Mouse (Mus musculus) lung, embryonic 14.5 days (tissue): ENCODE results near the gene Zcchc24. TPM values are rescaled to one million over a fixed set of nuclear protein-coding genes. Genes with fewer than 3 reads are reported as not detected.
A peak's percentile ranks its signal among the peaks of the same experiment; 100 is the strongest.

Source experiments
- ATAC-seq: fragments of 200-750 bp; cut with Nextera tagmentation; 2 replicates; pipeline ENCODE4 v1.8.0; 2017; ENCODE audit warnings: mild to moderate bottlenecking, moderate TSS enrichment, moderate library complexity; ENCODE audit not compliant: insufficient read depth
- DNase-seq: peaks from one replicate; pipeline ENCODE4 v3.0.0-alpha.2; 2015
- H3K27ac ChIP-seq: fragments of 300-500 bp; sonication (generic); 2 replicates; pipeline ENCODE4 v1.5.1; 2014; ENCODE audit warnings: low read depth, mild to moderate bottlenecking, moderate library complexity
- H3K27me3 ChIP-seq: fragments of 300-500 bp; sonication (generic); 2 replicates; pipeline ENCODE4 v1.6.1; 2014; ENCODE audit warnings: low read length, control low read depth; ENCODE audit not compliant: insufficient read depth
- H3K36me3 ChIP-seq: fragments of 300-500 bp; sonication (generic); 2 replicates; pipeline ENCODE4 v1.6.1; 2014; ENCODE audit warnings: control low read depth; ENCODE audit not compliant: insufficient read depth
- H3K4me1 ChIP-seq: fragments of 300-500 bp; sonication (generic); 2 replicates; pipeline ENCODE4 v1.6.1; 2014; ENCODE audit warnings: antibody characterized with exemption, control low read depth; ENCODE audit not compliant: insufficient read depth
- H3K4me2 ChIP-seq: fragments of 300-500 bp; sonication (generic); 2 replicates; pipeline ENCODE4 v1.6.1; 2014; ENCODE audit warnings: mild to moderate bottlenecking
- H3K4me3 ChIP-seq: fragments of 300-500 bp; sonication (generic); 2 replicates; pipeline ENCODE4 v1.5.1; 2014; ENCODE audit warnings: low read depth, low read length
- H3K9ac ChIP-seq: fragments of 300-500 bp; sonication (generic); 2 replicates; pipeline ENCODE4 v1.6.1; 2014
- H3K9me3 ChIP-seq: fragments of 300-500 bp; sonication (generic); 2 replicates; pipeline ENCODE4 v1.6.1; 2016; ENCODE audit warnings: low read depth, low read length, control low read depth
- CTCF ChIP-seq: IDR thresholded peaks from 2 replicates; pipeline ENCODE4 v1.5.1; 2016; ENCODE audit warnings: antibody characterized with exemption, low read depth
- WGBS: fragments of 180-500 bp; shearing (Covaris S2); extraction: QIAGEN DNeasy Blood & Tissue Kit; methylation state at CpG from one replicate; pipeline ENCODE4 v1.1.7; 2014; 5-methylcytosine and 5-hydroxymethylcytosine counted together
- polyA plus RNA-seq: library from polyadenylated mRNA; unstranded; fragments of >200 nt; fragmentation: Nextera tagmentation; extraction: Ambion mirVana; gene quantifications from 2 replicates; pipeline ENCODE4 v1.2.1, GENCODE M21; 2014

The Zcchc24 gene
- polyA plus RNA-seq, 1 experiment from 2014 or later, result 29.8 TPM

- Histone ChIP-seq H3K9ac (no peak overlapping the region), H3K27me3 (no peaks in the 10 kb centered on the region), H3K36me3 (peaks cover 2% of the 10 kb centered on the region; the same call in 1 of the 2 replicates), H3K4me3 (no peak overlapping the region), H3K27ac (peak overlapping the region; percentile 78), H3K4me1 (peaks cover 21% of the 10 kb centered on the region), H3K9me3 (no peaks in the 10 kb centered on the region), H3K4me2 (no peak overlapping the region)
- no peak for TF ChIP-seq CTCF
- WGBS, result 81% methylated on average over 2 of the region's 2 CpGs
- ATAC-seq (no peak; the same call in 1 of the 2 replicates), DNase-seq (peak; percentile 5)
These were observed 59.9 kb downstream of the Zcchc24 start for GRCm38 (mm10) chr14:25708917-25709316.

GRCm38 (mm10) chr14:25708451-25708850 lies 60.4 kb downstream of the Zcchc24 start:
- H3K9me3 ChIP-seq, result no peaks in the 10 kb centered on the region
- H3K9ac ChIP-seq, result no peak overlapping the region
- H3K4me2 ChIP-seq, result no peak overlapping the region
- no peak overlapping the region for H3K4me3 ChIP-seq
- peak; percentile 73 for DNase-seq
- TF ChIP-seq CTCF, result no peak
- H3K27ac ChIP-seq, result peak overlapping the region; percentile 78; the same call in 1 of the 2 replicates
- no peaks in the 10 kb centered on the region for H3K27me3 ChIP-seq
- ATAC-seq, result peak; percentile 15; the same call in 1 of the 2 replicates
- WGBS, result 48% methylated on average over 4 of the region's 4 CpGs
- H3K36me3 ChIP-seq, result no peaks in the 10 kb centered on the region
- H3K4me1 ChIP-seq, result peaks cover 21% of the 10 kb centered on the region

GRCm38 (mm10) chr14:25707691-25708181 lies 61.1 kb downstream of the Zcchc24 start:
- ATAC-seq, result no peak
- Histone ChIP-seq H3K4me3 (no peak overlapping the region), H3K9ac (no peak overlapping the region), H3K4me2 (no peak overlapping the region), H3K27ac (peak overlapping the region; percentile 78; the same call in 1 of the 2 replicates), H3K4me1 (peaks cover 21% of the 10 kb centered on the region), H3K27me3 (no peaks in the 10 kb centered on the region), H3K9me3 (no peaks in the 10 kb centered on the region), H3K36me3 (no peaks in the 10 kb centered on the region)
- WGBS, result 42% methylated on average over 5 of the region's 5 CpGs
- DNase-seq, result peak; percentile 92
- peak; percentile 95 for TF ChIP-seq CTCF

GRCm38 (mm10) chr14:25701986-25702385 lies 66.9 kb downstream of the Zcchc24 start:
- 0 out of 2 replicates have a peak, but pooled peaks have one; percentile 23 for ATAC-seq

GRCm38 (mm10) chr14:25696356-25696755 lies 72.5 kb downstream of the Zcchc24 start:
- WGBS, result 55% methylated on average over 2 of the region's 2 CpGs
- TF ChIP-seq CTCF, result no peak

More at GRCm38 (mm10) chr14:25701986-25702385, 66.9 kb downstream of the Zcchc24 start:
- Histone ChIP-seq H3K4me2 (no peak overlapping the region), H3K4me3 (no peak overlapping the region), H3K27me3 (no peaks in the 10 kb centered on the region), H3K9ac (no peak overlapping the region), H3K36me3 (peaks cover 37% of the 10 kb centered on the region), H3K27ac (no peak overlapping the region), H3K9me3 (no peaks in the 10 kb centered on the region), H3K4me1 (no peaks in the 10 kb centered on the region; the same call in 1 of the 2 replicates)
- peak; percentile 81 for TF ChIP-seq CTCF
- DNase-seq, result peak; percentile 74

GRCm38 (mm10) chr14:25695059-25695458 lies 73.8 kb downstream of the Zcchc24 start:
- no peak for DNase-seq
- H3K4me3 ChIP-seq, result peak overlapping the region; percentile 75
- WGBS, result 42% methylated on average over 6 of the region's 6 CpGs

More at GRCm38 (mm10) chr14:25696356-25696755, 72.5 kb downstream of the Zcchc24 start:
- no peaks in the 10 kb centered on the region for H3K9me3 ChIP-seq
- DNase-seq (no peak), ATAC-seq (no peak)
- H3K27me3 ChIP-seq, result no peaks in the 10 kb centered on the region
- no peak overlapping the region for H3K4me2 ChIP-seq
- no peak overlapping the region for H3K9ac ChIP-seq
- peaks cover 9% of the 10 kb centered on the region for H3K4me1 ChIP-seq
- H3K27ac ChIP-seq, result no peak overlapping the region
- no peak overlapping the region for H3K4me3 ChIP-seq
- H3K36me3 ChIP-seq, result peaks cover 50% of the 10 kb centered on the region

GRCm38 (mm10) chr14:25694569-25694897 lies 74.3 kb downstream of the Zcchc24 start:
- Histone ChIP-seq H3K4me2 (peak overlapping the region; percentile 77), H3K4me1 (peaks cover 9% of the 10 kb centered on the region), H3K4me3 (peak overlapping the region; percentile 75), H3K9me3 (no peaks in the 10 kb centered on the region), H3K27me3 (no peaks in the 10 kb centered on the region), H3K27ac (no peak overlapping the region), H3K36me3 (peaks cover 39% of the 10 kb centered on the region), H3K9ac (peak overlapping the region; percentile 80)
- peak; percentile 45 for ATAC-seq
- no peak for TF ChIP-seq CTCF
- WGBS, result under 1% methylated on average over 10 of the region's 10 CpGs
- peak; percentile 33 for DNase-seq

More at GRCm38 (mm10) chr14:25695059-25695458, 73.8 kb downstream of the Zcchc24 start:
- H3K9me3 ChIP-seq, result no peaks in the 10 kb centered on the region
- no peaks in the 10 kb centered on the region for H3K27me3 ChIP-seq
- H3K4me1 ChIP-seq, result peaks cover 9% of the 10 kb centered on the region
- no peak overlapping the region for H3K27ac ChIP-seq
- peak overlapping the region; percentile 77 for H3K4me2 ChIP-seq
- peaks cover 44% of the 10 kb centered on the region for H3K36me3 ChIP-seq
- no peak for ATAC-seq
- TF ChIP-seq CTCF, result no peak
- peak overlapping the region; percentile 80 for H3K9ac ChIP-seq
